Mouse (Mus musculus): Measurements from ENCODE around the gene Mvp.

Mvp gene

DNA sequence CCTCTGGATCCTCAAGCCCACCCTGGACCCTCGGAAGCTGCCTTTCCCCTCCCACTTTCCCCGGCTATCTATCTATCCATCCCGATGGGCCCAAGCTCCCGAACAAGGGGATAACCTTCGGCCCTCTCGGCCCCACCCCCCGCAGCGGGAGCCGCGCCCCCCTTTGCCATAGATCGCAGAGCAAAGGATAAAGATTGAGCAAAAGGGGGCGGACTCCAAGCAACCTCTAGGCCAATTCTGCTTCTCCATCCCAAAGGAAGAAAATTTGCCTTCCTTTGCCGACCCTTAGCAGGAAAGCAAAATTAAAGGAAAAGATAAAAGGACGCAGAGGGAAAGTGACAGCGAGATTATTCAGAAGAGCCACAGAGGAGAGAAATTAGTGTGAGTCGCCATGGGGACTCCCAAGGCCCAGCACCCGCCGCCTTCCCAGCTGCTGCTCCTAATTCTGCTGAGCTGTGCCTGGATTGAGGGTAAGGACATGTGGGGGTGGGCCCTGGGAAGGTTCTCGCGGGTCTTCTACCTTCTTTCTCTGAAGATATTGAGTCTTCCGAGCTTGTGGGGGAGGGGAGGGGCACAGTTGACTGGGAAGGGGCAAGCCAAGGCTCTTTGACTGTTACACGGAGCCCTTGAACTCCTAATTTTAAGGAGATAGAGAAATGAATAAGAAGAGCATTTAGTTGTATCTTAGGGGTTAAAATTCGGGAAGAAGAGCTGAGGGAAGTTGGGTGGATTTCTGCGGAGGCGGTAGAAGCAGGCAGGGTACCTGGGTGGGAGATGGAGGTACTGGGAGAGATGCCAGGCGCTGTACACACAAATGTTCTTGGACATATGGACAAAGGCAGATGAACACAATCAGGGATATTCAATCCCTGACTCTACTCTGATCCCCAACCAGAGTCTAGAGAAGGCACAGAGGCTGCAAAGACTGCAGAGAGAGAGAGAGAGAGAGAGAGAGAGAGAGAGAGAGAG lies 63.5 kb downstream of the Mvp start:
- no peak for DNase-seq (ENCODE audit: low spot score in 2 of 2)

DNA sequence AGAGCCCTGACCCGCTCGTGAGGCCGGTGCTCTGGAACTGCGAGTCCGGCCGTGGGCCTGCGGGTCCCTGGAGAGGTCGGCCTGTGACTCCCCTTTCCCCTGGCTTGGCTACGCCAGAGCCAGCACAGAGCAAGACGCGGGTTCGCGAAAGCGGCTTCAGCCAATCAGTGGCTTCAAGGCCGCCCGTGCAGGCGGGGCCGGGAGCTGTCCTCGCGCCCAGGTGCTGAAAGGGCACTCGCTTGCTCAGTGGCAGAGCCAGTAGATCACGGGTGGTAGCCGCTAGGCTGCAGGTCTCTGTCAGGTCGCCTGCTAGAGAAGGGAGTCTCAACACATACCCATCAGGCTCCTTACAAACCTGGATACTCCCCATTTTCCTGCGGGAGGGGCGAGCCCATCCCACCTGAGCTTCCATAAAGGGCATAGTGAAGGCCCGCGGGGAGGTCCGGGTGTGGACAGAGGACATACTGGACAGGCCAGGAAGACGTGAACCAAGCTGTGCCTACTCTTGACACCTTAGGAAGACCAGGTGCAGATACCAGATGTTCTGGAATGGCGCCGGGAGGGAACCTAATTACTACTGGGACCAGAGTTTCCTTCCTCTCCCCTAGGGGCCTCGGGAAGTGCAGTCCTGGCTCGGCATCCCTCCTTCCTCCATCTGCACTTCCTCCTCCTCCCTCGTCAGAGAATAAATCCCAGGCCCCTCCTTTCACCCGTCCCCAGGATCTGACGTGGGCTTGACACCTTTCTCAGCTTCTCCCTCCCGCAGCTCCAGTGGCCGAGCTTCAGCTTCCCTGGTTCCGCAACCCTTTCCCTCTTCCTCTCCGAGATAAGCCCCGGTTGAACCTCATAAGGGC lies 64.4 kb downstream of the Mvp start, which contains the start of gene Sez6l2:
Gene Sez6l2, plus strand, starts transcription at position 771 of the 854 bp plus-strand sequence.
- peak; percentile 84 to 97 for DNase-seq (ENCODE audit: low spot score in 2 of 2)

DNA sequence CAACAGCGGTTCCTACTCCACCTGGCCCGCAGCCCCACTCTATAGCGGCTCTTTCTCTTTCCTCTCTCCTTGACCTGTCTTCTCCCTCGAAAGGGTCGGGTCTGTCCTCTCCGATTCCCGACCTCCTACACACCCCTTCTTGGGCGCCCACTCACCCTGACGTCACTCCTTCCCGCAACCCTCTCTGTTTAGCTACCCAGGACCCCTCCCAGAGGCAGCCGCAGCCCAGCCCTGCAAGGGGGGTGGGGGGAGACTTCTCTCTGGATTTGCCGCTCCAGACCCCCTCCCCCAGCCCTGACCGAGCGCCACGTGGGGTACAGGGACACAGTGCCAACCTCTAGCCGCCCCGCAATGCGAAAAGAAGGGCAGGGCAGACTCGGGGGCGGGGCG lies 65.0 kb downstream of the Mvp start, which contains the start of gene Asphd1:
Gene Asphd1, minus strand, starts transcription at position 180 of the 390 bp plus-strand sequence.
- DNase-seq (ENCODE audit: low spot score in 2 of 2): no peak

GRCm38 (mm10) chr7:126948626-126949025 lies 65.8 kb downstream of the Mvp start:
- DNase-seq (ENCODE audit: low spot score in 2 of 2): no peak

- peak; percentile 16 to 51 for DNase-seq (ENCODE audit: low spot score in 2 of 2)
These were observed 67.9 kb downstream of the Mvp start for GRCm38 (mm10) chr7:126946530-126946929.

DNA sequence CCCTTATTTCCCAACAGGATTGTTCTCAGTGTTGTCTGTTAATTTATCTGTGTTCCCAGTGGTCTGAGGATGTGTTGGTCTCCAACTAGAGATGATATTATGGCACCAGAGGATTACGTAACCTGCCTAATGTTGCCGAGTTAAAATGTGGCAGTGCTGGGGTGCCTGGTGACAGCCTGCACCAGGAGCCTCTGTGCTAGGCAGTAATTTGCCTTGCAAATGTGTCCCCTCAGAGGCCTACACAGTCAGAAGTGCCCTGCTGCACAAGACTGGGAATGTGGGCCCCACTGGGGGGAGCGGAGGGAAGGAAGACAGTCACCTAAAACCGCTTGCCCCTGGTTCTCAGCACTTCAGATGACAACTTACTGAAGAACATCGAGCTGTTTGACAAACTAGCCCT lies 72.6 kb downstream of the Mvp start:
- no peak for DNase-seq (ENCODE audit: low spot score in 2 of 2)

GRCm38 (mm10) chr7:126941171-126941570 lies 73.2 kb downstream of the Mvp start:
- DNase-seq (ENCODE audit: low spot score in 2 of 2): no peak
